Mouse (Mus musculus) left cerebral cortex, adult 18-20 months (tissue): ENCODE measurements around the gene Gm14632. TPM values are rescaled to one million over a fixed set of nuclear protein-coding genes. Genes with fewer than 3 reads are reported as not detected.
"Not testable (repeated sequence)": the region's sequence is repeated elsewhere in the genome, so short reads cannot be mapped to it uniquely, and the experiment has no call there.

Source experiments
- DNase-seq, 2 experiments: peaks; one replicate each; pipeline ENCODE4 v3.0.0; 2021 to 2022; ENCODE audit warnings: low spot score in 2 of 2, mixed read lengths in 1 of 2
- long read RNA-seq, 2 experiments: library from polyadenylated mRNA; stranded (forward); transcript quantifications; one replicate each; pipeline ENCODE4 v2.0.0; 2021
- total RNA-seq, 2 experiments: library from RNA; stranded (reverse); gene quantifications; 2 replicates each; pipeline ENCODE4 v1.2.3; 2021

The Gm14632 gene
- not detected for total RNA-seq
- long read RNA-seq, experiment 1 = 0 reads
- long read RNA-seq, experiment 2 = 0 reads

DNA sequence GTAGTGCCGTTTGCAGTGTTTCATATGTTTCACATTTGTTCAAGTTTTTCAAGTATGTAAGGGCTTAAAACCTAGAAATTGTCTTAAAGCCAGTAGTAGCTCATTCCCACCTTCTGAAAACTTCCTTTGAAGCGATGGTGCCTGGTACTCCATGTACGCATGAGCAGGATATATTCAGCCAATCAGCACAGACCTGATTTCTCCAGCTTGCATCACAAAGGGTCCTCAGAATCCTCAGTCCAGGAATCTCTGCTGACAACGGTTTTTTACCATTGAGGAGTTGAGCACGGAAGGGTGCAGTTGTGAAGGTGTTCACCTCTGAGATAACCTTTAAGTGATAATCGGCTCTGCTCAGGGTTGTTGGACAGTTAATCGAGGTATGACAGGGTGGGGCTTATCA, at the start of gene Gm14632:
Gm14632 (plus strand) TSS at position 301 of the 400 bp plus-strand sequence.
- not testable (repeated sequence) for DNase-seq
